Mouse (Mus musculus) lung, adult 2 months (tissue): Measurements from ENCODE around the gene Svs6.

Experiments used
- CTCF ChIP-seq: fragments of 200-500 bp; IDR thresholded peaks from 2 replicates; pipeline ENCODE4 v1.5.1; 2011; ENCODE audit warnings: mild to moderate bottlenecking, low read length, control low read depth; ENCODE audit not compliant: insufficient read depth
- POLR2A ChIP-seq: fragments of 200-500 bp; IDR thresholded peaks from 2 replicates; pipeline ENCODE4 v1.6.1; 2011; ENCODE audit warnings: low read depth, mild to moderate bottlenecking, control low read depth, low read length, borderline replicate concordance; ENCODE audit errors: extremely low read depth

DNA sequence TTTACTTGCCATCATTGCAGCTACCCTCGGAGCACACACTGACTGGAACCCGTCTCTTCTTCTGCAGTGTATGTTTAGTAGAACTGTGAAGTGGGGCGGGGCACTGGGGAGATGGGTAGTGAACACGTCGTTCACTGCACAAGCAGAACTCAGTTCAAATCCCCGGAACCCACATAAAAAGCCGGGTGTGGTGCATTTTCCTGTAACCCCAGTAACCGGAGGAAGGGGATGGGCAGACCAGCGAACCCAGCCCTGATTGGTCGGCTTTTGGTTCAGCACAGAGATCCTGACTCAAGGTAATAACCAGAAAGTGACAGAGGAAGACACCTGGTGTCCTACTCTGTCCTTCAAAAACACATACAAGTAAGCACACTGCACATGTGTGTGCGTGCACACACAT lies 36.8 kb downstream of the Svs6 start:
- TF ChIP-seq POLR2A (no peak), CTCF (no peak)
